Mouse (Mus musculus) ES-E14 (cell line): ENCODE measurements around the gene Trp53tg5.

Experiments
- CHD2 ChIP-seq: IDR thresholded peaks from 2 replicates; pipeline ENCODE4 v1.6.1; 2014; ENCODE audit warnings: mild to moderate bottlenecking, low read depth, low read length, inconsistent platforms
- HCFC1 ChIP-seq: IDR thresholded peaks from 2 replicates; pipeline ENCODE4 v1.6.1; 2012; ENCODE audit warnings: low read length, inconsistent platforms, borderline replicate concordance; ENCODE audit not compliant: insufficient read depth
- ZC3H11A ChIP-seq: IDR thresholded peaks from 2 replicates; pipeline ENCODE4 v1.6.1; 2012; ENCODE audit warnings: low read depth, mild to moderate bottlenecking, inconsistent platforms, low read length, borderline replicate concordance
- ZNF384 ChIP-seq: IDR thresholded peaks from 2 replicates; pipeline ENCODE4 v1.6.1; 2012; ENCODE audit warnings: low read depth, low read length, inconsistent platforms

DNA sequence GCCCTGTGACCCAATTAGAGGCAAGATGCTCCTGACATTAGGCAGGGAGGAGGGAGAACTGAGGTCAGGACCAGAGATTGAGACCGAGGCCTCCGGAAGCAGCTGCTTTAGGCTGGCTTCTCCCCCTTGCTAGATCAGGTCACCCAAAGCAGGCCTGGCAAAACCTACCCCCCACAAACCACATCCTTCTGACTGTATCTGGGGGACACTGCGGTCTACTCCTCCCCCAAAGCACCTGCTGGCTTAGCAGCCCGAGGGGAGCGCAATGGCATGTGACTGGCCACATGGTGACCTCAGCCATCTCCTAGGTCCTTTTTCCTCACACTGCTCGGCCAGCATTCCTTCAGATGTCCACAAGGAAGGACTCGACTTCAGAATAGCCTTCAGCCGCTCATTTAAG, 32.4 kb downstream of the Trp53tg5 start:
- TF ChIP-seq CHD2 (no peak), HCFC1 (no peak), ZNF384 (no peak), ZC3H11A (no peak)
